Mouse (Mus musculus): Measurements from ENCODE around the gene Nfatc3.
"Not testable (repeated sequence)": the region's sequence is repeated elsewhere in the genome, so short reads cannot be mapped to it uniquely, and the experiment has no call there.

Gene Nfatc3

GRCm38 (mm10) chr8:106058731-106059612 lies at the start of gene Nfatc3:
Gene Nfatc3 (plus strand): TSS chr8:106058840.
- peak; percentile 97 to 99 for DNase-seq

- DNase-seq, result peak; percentile 93
Measured at GRCm38 (mm10) chr8:106010748-106011642, 47.6 kb upstream of the Nfatc3 start.

DNA sequence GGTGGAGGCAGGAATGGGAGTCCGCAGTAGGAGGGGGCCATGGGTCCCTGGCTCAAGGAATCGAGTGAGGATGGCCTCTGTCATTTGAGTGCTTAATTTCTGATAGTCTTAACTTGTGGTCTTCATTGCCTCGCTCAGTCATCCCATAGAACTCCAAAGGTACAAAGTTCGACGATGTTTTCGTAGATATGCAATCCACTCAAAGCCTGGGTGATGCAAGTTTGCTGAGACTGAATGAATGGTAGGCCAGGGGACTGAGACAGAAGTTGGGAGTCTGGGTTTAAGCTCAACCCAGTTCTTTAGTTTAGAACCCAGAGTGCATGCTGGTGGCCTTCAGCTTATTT lies 47.0 kb upstream of the Nfatc3 start, which contains the start of gene Ddx28:
Gene Ddx28 (minus strand): TSS at position 240 of the 344 bp plus-strand sequence.
- no peak for DNase-seq

DNA sequence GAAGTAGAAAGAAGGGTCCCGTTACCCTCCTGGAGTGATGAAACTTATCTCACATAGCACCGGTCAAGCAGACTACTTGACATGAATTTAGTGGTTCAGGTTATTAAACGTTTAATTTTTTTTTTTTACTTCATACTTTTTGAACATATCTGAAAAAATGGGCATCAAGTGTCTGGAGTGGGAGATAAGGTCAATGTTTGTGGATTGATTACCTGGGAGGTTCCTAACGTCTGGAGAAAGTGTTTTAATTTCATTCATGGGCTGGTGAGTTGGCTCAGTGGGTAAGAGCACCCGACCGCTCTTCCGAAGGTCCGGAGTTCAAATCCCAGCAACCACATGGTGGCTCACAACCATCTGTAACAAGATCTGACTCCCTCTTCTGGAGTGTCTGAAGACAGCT lies 46.4 kb upstream of the Nfatc3 start:
- DNase-seq, result not testable (repeated sequence)

DNA sequence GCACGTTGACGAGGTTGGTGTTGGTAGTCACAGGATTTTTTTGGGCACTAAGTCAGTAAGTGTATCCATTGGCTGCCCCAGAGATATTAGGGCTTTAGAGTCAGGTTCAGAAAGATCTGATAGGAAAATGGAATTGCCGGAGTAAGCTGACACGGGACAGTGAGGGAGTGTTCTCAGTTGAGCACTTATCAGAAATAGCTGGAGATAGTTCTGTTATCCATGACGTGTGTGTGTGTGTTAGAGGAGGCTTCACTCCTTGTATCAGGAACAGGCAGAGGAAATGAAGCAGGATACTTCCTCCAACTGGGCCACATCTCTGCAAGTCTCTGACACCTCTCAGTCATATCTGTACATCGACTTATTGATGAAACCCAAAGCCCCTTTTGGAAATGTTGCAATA lies 42.4 kb upstream of the Nfatc3 start:
- no peak for DNase-seq

- DNase-seq, result no peak
Measured at GRCm38 (mm10) chr8:106017130-106017529, 41.5 kb upstream of the Nfatc3 start.

DNA sequence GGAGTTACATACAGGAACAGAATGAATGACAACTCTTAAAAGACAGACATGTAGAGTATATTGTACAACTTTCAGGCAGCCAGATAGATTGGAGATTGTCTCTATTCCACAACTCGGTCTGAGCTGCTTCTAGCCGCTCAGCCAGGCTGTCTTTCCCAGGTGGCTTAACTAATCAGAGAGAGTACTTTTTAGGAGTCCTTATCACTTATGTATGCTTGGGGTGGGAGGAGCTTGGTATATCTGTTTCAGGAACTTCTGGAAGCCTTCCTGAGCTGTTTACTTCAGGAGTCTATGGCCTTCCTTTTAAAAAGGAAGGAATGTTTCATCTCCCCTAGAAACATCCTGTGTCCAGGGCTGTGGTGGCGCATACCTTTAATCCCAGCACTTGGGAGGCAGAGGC lies 40.6 kb upstream of the Nfatc3 start:
- DNase-seq, result no peak

DNA sequence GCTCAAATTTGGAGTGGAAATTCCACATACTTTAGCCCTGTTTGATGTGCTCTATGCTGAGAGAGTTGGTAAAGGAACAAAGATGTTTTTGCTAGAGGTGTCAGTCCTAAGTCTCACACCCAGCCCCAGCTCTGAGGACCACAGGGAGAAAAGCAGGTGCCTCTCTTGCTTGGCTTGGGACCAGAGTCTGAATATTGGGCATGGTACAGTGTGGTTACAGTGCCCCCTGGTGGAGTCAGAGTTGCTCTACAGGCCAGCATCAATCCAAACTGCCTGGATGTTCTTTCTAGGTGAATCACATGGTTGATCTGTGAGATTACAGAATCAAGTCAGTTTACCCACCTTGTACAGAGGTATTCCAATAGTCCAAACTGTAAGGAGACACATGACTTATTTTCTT lies 36.2 kb upstream of the Nfatc3 start:
- DNase-seq, result peak; percentile 62 to 83

DNA sequence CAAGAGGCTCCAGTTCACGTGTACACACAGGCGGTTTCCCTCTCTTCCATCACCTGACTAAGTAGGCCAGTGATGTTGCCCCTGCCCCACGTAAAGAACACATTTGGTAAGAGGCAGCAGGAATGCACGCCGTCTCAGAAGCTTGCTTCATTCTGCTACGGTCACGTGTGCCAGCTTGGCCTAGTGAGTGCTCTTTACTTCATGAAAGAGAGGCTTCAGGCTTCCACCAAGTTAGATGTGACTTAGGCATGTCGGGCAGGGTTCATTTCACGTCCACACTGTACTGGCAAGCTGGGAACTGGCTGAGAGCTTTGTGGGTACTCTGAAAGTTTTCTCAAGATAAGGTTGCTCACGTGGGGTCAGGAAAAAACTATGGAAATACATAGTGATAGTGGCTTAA lies 19.9 kb upstream of the Nfatc3 start:
- peak in 1 of 2 experiments; percentile 47 for DNase-seq

GRCm38 (mm10) chr8:106039605-106040004 lies 19.0 kb upstream of the Nfatc3 start:
- DNase-seq, result no peak

GRCm38 (mm10) chr8:106040218-106040617 lies 18.4 kb upstream of the Nfatc3 start:
- DNase-seq, result no peak

DNA sequence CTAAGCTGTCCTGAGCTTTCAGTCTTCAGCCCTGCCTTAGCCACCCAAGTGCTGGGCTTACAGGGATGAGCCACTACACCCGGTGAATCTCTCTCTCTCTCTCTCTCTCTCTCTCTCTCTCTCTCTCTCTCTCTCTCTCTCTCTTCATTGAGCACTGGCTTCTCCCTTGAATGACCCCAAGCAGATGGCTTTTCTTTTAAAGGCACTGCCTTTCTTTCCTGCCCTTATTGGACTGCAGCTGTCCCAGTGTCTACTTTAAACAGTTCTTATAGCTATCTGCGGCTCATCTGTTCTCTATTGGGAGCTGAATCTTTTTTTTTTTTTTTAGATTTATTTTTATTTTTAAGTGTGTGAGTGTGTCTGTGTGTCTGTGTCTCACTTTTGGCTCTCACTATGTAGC lies 15.6 kb upstream of the Nfatc3 start:
- no peak for DNase-seq

DNA sequence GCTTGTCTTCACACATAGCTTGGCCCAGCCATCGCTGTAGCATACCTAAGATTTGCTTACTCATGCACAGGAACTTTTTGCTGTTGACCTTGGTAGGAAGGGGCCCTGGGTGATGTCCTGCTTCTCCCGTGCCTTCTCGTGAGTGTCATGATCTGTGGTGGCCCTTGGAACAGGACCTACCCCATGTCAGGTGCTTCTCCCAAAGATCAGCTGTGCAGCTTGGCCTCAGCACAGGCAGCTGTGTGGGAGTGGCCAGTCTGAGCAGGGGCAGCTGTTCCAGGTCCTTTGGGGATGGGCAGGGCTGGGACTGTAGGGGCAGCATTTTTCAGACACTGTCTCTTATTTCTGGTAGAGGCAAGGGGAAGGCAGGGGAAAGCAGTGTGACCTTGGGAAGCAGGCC lies 14.5 kb upstream of the Nfatc3 start:
- DNase-seq, result no peak

DNA sequence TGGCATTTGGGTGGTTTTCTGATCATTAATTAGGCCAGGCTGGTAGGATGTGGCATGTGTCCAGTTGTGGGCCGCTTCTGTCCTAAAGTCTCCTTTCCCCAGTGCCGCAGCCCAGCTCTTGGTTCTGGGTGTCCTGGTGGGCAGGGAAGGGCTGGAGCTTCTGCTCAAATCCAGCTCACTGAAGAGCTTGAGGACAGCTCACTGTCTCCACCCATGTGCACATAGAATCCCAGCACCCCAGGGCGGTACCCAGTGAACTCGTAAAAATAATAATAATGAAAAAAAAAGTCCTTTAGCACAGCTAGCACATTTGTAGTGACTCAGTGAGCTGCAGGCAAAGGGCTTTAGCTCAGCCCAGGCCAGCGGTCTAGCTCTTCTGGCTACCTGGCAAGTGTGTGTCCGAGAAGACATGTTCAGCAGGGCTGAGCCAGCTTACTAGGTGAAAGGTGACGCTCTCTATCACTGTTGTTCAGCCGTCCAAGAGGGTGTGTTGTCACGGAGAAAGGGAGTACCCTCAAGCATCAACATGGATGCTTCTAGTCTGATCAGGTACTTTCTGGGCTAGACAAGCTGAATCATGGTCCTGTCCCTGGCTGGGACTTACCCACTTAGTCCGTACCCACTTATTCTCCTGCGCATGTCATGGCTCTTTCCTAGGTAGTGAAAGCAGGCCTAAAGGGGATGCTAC lies 11.6 kb upstream of the Nfatc3 start:
- DNase-seq, result no peak

GRCm38 (mm10) chr8:106047854-106048630 lies 10.6 kb upstream of the Nfatc3 start:
- no peak for DNase-seq

GRCm38 (mm10) chr8:106049840-106050239 lies 8.8 kb upstream of the Nfatc3 start:
- DNase-seq, result no peak

- DNase-seq, result no peak
Measured at GRCm38 (mm10) chr8:106051068-106051467, 7.6 kb upstream of the Nfatc3 start.

DNA sequence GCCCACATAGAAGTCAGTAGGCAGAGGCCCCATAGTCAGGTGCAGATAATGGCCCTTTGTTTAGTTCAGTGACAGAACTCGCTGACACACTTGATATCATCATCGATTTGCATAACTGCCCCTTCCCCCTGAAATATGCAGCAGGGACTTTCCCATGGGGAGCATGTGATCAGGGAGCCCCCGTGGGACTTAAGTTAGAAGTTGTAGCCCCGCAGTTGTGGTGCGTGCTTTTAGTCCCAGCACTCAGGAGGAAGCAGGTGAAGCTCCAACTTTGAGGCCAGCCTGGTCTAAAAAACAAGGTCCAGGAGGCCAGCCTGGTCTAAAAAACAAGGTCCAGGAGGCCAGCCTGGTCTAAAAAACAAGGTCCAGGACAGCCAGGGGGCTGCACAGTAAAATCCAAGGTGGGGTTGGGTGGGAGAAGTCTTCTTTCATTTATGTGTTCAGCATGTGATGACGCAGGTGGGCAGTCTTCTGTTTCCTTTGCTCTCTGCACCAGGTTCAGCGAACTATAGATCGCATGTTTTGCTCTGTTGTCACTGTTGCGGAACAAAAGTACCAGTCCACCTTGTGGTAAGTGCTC lies 6.0 kb upstream of the Nfatc3 start:
- DNase-seq, result no peak

DNA sequence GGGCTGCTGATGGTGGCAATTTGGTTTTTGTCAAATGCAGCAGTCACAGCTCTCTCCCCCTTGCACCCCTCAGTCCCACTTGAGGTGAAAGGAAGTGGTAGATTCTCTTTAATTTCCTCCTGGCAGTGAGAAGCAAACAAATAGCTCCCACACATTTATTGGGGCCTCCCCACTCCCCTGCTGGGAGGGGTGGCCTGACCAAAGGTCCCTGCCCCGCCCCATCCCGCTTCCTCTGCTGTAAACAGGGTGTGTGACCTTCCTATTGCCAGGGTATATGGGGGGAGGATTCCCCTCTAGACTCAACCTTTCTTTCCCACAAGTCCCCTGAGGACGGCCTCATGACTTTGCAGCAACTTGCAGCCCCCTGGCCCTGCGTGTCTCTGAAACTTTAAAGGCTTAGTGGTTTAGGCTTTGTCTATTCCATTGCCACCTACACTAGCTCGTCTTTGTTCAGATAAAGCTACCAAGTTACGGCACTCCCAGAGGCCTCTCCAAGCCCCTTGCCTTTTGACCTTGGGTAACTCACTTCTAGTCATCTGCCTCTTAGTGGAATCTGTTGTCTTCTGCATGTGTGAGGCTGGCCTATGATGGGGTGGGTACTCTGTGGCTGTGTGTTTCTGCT lies 4.3 kb upstream of the Nfatc3 start:
- DNase-seq, result peak; percentile 72 to 82

- no peak for DNase-seq
Measured at GRCm38 (mm10) chr8:106055038-106055437, 3.6 kb upstream of the Nfatc3 start.

- DNase-seq, result no peak
Measured at GRCm38 (mm10) chr8:106056455-106056982, 2.1 kb upstream of the Nfatc3 start.
